Mouse (Mus musculus) myocyte (in vitro differentiated cells): Measurements from ENCODE around the gene Fbxo10.

Source experiments
- CEBPB ChIP-seq: IDR thresholded peaks from 2 replicates; pipeline ENCODE4 v1.6.1; 2011; ENCODE audit warnings: mild to moderate bottlenecking, moderate library complexity; ENCODE audit not compliant: poor library complexity, insufficient read depth, severe bottlenecking
- MAX ChIP-seq: IDR thresholded peaks from one replicate; pipeline ENCODE4 v1.6.1; 2011; ENCODE audit warnings: low read depth, mild to moderate bottlenecking, control low read depth
- MYOG ChIP-seq, 3 experiments: IDR thresholded peaks; one replicate each; pipeline ENCODE4 v1.6.1; 2011; ENCODE audit warnings: control low read depth in 2 of 3, low read depth in 2 of 3, mild to moderate bottlenecking in 2 of 3; ENCODE audit not compliant: insufficient read length in 2 of 3, control insufficient read depth in 1 of 3, insufficient read depth in 1 of 3
- POLR2A ChIP-seq: IDR thresholded peaks from one replicate; pipeline ENCODE4 v1.6.1; 2011; ENCODE audit warnings: low read depth, mild to moderate bottlenecking, control low read depth, moderate library complexity; ENCODE audit not compliant: insufficient read length
- POLR2AphosphoS2 ChIP-seq: IDR thresholded peaks from one replicate; pipeline ENCODE4 v1.6.1; 2011; ENCODE audit warnings: low read depth, control low read depth; ENCODE audit not compliant: insufficient read length
- REST ChIP-seq: IDR thresholded peaks from one replicate; pipeline ENCODE4 v1.6.1; 2011; ENCODE audit warnings: mild to moderate bottlenecking, control low read depth, moderate library complexity; ENCODE audit not compliant: insufficient read depth, insufficient read length
- TCF3 ChIP-seq: IDR thresholded peaks from one replicate; pipeline ENCODE4 v1.6.1; 2011; ENCODE audit warnings: low read depth, control low read depth; ENCODE audit not compliant: insufficient read length

DNA sequence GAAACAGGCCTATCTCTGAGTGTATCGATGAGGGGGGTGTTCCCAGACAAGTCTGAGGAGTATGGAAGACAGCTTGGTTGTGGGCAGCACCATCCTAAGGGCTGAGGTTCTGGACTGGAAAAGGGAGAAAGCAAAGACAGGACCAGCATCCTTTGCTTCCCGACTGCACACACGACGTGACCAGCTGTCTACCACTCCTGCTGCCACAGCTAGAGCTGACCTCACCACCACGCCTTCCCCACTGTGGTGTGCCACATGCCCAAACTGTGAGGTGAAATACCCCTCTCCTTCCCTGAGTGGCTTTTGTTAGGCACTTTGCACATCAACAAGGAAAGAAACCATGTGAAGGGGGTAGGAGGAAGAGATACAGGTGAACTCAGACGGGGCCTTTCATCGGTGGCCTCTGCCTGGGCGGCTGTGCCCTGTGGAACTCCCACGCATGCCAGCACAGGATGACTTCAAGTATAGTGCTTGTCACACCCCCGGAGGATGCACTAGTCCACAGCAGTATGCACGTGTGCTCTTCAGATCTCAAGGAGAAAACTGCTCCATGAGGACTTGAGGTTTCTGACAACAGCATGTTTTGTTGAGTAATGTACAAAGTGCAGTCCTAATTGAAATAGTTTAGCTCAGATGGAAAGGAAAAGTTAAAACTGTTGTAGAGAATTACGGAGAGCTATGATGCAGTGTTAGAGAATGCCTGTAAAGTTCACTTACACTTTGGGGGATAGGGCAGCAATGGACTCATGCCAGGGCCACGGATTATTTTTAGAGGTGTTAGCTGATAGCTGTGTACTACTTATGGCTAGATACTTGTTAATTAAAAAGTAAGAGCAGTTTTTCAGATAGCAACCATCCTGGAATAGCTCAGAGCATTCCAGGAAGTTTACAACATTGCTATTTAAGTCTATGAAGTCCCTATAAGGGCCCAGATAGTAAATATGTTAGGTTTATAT is 46.7 kb downstream of the Fbxo10 start:
- TF ChIP-seq POLR2A = no peak
- no peak for TF ChIP-seq POLR2AphosphoS2
- no peak for TF ChIP-seq MAX
- TF ChIP-seq REST = no peak
- peak in 2 of 3 experiments; percentile 65 to 82 for TF ChIP-seq MYOG (IDR thresholded peaks at IDR 0.05; ENCODE audit: control insufficient read depth in 1 of 3, insufficient read depth in 1 of 3, insufficient read length in 2 of 3, low read depth in 2 of 3)
- TF ChIP-seq CEBPB = no peak
- TF ChIP-seq TCF3 = no peak
